Mouse (Mus musculus): Measurements from ENCODE around the gene Gm20388.

The Gm20388 gene

GRCm38 (mm10) chr8:124190388-124190787, 4279.7 kb downstream of the Gm20388 start:
- no peak for DNase-seq

- DNase-seq, result no peak
Observed at GRCm38 (mm10) chr8:124192242-124192641, 4281.6 kb downstream of the Gm20388 start.

- peak; percentile 26 for DNase-seq
Observed at GRCm38 (mm10) chr8:124192976-124193375, 4282.3 kb downstream of the Gm20388 start.

GRCm38 (mm10) chr8:124193992-124194391, 4283.4 kb downstream of the Gm20388 start:
- no peak for DNase-seq

GRCm38 (mm10) chr8:124196195-124196594, 4285.6 kb downstream of the Gm20388 start:
- DNase-seq, result peak; percentile 33

- no peak for DNase-seq
Observed at GRCm38 (mm10) chr8:124196797-124197196, 4286.2 kb downstream of the Gm20388 start.

- no peak for DNase-seq
Observed at GRCm38 (mm10) chr8:124198230-124198629, 4287.6 kb downstream of the Gm20388 start.

- no peak for DNase-seq
Observed at GRCm38 (mm10) chr8:124200400-124200799, 4289.8 kb downstream of the Gm20388 start.

- no peak for DNase-seq
Observed at GRCm38 (mm10) chr8:124201706-124202105, 4291.1 kb downstream of the Gm20388 start.

- DNase-seq, result no peak
Observed at GRCm38 (mm10) chr8:124202895-124203294, 4292.3 kb downstream of the Gm20388 start.

GRCm38 (mm10) chr8:124204001-124204601, 4293.5 kb downstream of the Gm20388 start:
- no peak for DNase-seq

GRCm38 (mm10) chr8:124212148-124212547, 4301.5 kb downstream of the Gm20388 start:
- no peak for DNase-seq

- no peak for DNase-seq
Observed at GRCm38 (mm10) chr8:124216951-124217350, 4306.3 kb downstream of the Gm20388 start.

GRCm38 (mm10) chr8:124229883-124230282, 4319.2 kb downstream of the Gm20388 start:
- no peak for DNase-seq

GRCm38 (mm10) chr8:124230496-124231175, 4320.0 kb downstream of the Gm20388 start:
- DNase-seq, result no peak

GRCm38 (mm10) chr8:124231176-124231484, 4320.5 kb downstream of the Gm20388 start, which contains the start of gene Galnt2:
Gene Galnt2, plus strand, starts transcription at chr8:124231391.
- DNase-seq, result peak; percentile 96

GRCm38 (mm10) chr8:124231485-124232279, 4321.0 kb downstream of the Gm20388 start:
- peak; percentile 79 for DNase-seq

- DNase-seq, result no peak
Observed at GRCm38 (mm10) chr8:124232280-124232600, 4321.6 kb downstream of the Gm20388 start.

GRCm38 (mm10) chr8:124234496-124234895, 4323.9 kb downstream of the Gm20388 start:
- DNase-seq, result no peak

- no peak for DNase-seq
Observed at GRCm38 (mm10) chr8:124235536-124235935, 4324.9 kb downstream of the Gm20388 start.

- DNase-seq, result no peak
Observed at GRCm38 (mm10) chr8:124239350-124239749, 4328.7 kb downstream of the Gm20388 start.

GRCm38 (mm10) chr8:124240932-124241331, 4330.3 kb downstream of the Gm20388 start:
- DNase-seq, result peak; percentile 5

- peak; percentile 53 for DNase-seq
Observed at GRCm38 (mm10) chr8:124242208-124242607, 4331.6 kb downstream of the Gm20388 start.

GRCm38 (mm10) chr8:124242913-124243312, 4332.3 kb downstream of the Gm20388 start:
- no peak for DNase-seq
